Mouse (Mus musculus) liver, adult 2 months (tissue): ENCODE measurements around the gene Fkbp6. TPM values are rescaled to one million over a fixed set of nuclear protein-coding genes. Genes with fewer than 3 reads are reported as not detected.

Experiments
- DNase-seq: peaks from one replicate; pipeline ENCODE4 v3.0.0-alpha.2; 2011; ENCODE audit warnings: low read depth, low spot score; ENCODE audit errors: extremely low read depth
- H3K27ac ChIP-seq: fragments of 200-500 bp; replicated peaks from 2 replicates; pipeline ENCODE4 v1.5.1; 2012; ENCODE audit warnings: low read depth, mild to moderate bottlenecking, control low read depth, inconsistent platforms, low read length; ENCODE audit not compliant: insufficient read depth
- H3K27me3 ChIP-seq: fragments of 200-500 bp; 2 replicates; pipeline ENCODE4 v1.6.1; 2012; ENCODE audit warnings: mild to moderate bottlenecking, moderate library complexity, low read length, inconsistent platforms; ENCODE audit not compliant: control insufficient read depth, insufficient read depth
- H3K36me3 ChIP-seq: fragments of 200-500 bp; 2 replicates; pipeline ENCODE4 v1.6.1; 2012; ENCODE audit warnings: low read length, inconsistent platforms; ENCODE audit not compliant: control insufficient read depth, insufficient read depth
- H3K4me1 ChIP-seq: fragments of 200-500 bp; 2 replicates; pipeline ENCODE4 v1.6.1; 2011; ENCODE audit warnings: low read length; ENCODE audit not compliant: control insufficient read depth, insufficient read depth
- H3K4me3 ChIP-seq: fragments of 200-500 bp; 2 replicates; pipeline ENCODE4 v1.5.1; 2011; ENCODE audit warnings: low read depth, mild to moderate bottlenecking, control low read depth, low read length, moderate library complexity; ENCODE audit not compliant: insufficient read depth
- H3K79me2 ChIP-seq: fragments of 200-500 bp; 2 replicates; pipeline ENCODE4 v1.6.1; 2012; ENCODE audit warnings: inconsistent platforms, mild to moderate bottlenecking, low read length, moderate library complexity; ENCODE audit not compliant: control insufficient read depth, insufficient read depth
- H3K9ac ChIP-seq: fragments of 200-500 bp; 2 replicates; pipeline ENCODE4 v1.6.1; 2012; ENCODE audit warnings: low read depth, mild to moderate bottlenecking, control low read depth, inconsistent platforms, low read length
- CTCF ChIP-seq: fragments of 200-500 bp; IDR thresholded peaks from 2 replicates; pipeline ENCODE4 v1.5.1; 2011; ENCODE audit warnings: low read depth, low read length, control low read depth
- POLR2A ChIP-seq: fragments of 200-500 bp; IDR thresholded peaks from 2 replicates; pipeline ENCODE4 v1.6.1; 2011; ENCODE audit warnings: low read length, control low read depth; ENCODE audit not compliant: insufficient read depth; ENCODE audit errors: extremely low read depth
- WGBS: fragments of 180-500 bp; shearing (Covaris S2); methylation state at CpG from one replicate; pipeline ENCODE4 v1.1.7; 2018; 5-methylcytosine and 5-hydroxymethylcytosine counted together
- polyA plus RNA-seq: library from polyadenylated mRNA; depleted of rRNA; stranded (reverse); fragments of >200 nt; gene quantifications from 2 replicates; pipeline ENCODE4 v1.2.3, GENCODE M21; 2012
- total RNA-seq: library from RNA; depleted of rRNA; stranded (reverse); fragments of >200 nt; gene quantifications from 2 replicates; pipeline ENCODE4 v1.2.3, GENCODE M21; 2014

Gene Fkbp6
- total and polyA plus RNA-seq, 2 experiments, result not detected

DNA sequence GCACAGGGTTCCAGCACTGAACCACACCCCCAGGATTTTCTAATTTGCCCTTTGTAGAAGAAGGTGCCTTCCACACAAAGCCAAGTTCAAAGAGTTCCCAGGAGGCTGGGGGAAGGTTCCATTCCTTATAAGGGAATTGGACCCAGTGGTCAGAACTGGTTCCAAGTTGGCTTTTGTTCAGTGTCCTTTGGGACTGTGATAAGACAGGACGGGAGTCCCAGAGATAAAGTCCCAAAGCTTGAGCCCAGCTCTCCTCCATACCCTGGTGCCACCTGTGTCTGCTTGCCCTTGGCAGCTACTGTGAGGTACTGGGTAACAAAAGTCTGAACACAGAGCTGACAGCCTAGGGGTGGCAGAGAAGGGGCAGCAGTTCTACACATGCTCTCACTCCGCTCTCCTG lies 9.9 kb upstream of the Fkbp6 start:
- 46% methylated on average over 2 of the region's 2 CpGs for WGBS
- Histone ChIP-seq H3K36me3 (no peaks in the 10 kb centered on the region), H3K27me3 (no peaks in the 10 kb centered on the region), H3K27ac (no peak overlapping the region), H3K9ac (no peak overlapping the region), H3K4me3 (no peak overlapping the region), H3K79me2 (no peaks in the 10 kb centered on the region), H3K4me1 (peaks cover 5% of the 10 kb centered on the region)
- DNase-seq, result peak; percentile 98
- TF ChIP-seq POLR2A, result no peak
- TF ChIP-seq CTCF, result no peak

DNA sequence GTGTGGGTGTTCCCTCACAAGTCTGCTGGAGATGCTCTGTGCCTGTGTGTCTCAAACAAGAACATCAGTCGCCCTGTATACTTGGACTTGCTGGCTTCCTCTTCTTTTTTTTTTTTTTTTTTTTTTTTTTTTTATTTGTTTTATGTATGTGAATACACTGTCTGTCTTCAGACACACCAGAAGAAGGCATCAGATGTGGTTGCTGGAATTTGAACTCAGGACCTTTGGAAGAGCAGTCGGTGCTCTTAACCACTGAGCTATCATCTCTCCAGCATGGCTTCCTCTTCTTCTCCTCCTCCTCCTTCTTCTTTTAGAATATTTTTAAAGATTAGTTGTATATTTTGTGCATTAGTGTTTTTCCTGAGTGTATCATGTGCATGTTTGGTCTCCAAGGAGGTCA lies 7.7 kb upstream of the Fkbp6 start:
- no peaks in the 10 kb centered on the region for H3K36me3 ChIP-seq
- TF ChIP-seq POLR2A, result no peak
- no peak for TF ChIP-seq CTCF
- H3K9ac ChIP-seq, result no peak overlapping the region
- no peak overlapping the region for H3K27ac ChIP-seq
- DNase-seq, result no peak
- peaks cover 5% of the 10 kb centered on the region for H3K4me1 ChIP-seq
- H3K4me3 ChIP-seq, result no peak overlapping the region
- H3K79me2 ChIP-seq, result no peaks in the 10 kb centered on the region
- WGBS, result 90% methylated on average over 2 of the region's 2 CpGs
- H3K27me3 ChIP-seq, result no peaks in the 10 kb centered on the region

DNA sequence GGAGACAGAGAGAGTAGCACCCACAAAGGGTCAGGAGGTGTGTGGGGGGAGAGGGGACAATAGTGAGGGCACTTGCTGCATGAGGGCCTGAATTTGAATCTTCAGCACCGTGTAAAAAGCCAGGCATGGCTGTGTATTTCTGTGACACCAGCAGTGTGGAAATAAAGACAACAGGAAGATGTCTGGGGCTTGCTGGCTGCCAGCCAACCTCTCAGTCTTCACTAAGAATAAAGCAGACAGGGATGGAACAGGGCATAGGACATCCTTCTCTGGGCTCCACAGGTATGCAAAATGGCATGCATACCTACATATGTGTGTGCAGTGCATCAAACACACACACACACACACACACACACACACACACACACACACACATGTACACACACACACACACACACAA lies 6.2 kb upstream of the Fkbp6 start:
- Histone ChIP-seq H3K27me3 (no peaks in the 10 kb centered on the region), H3K4me3 (no peak overlapping the region), H3K4me1 (peaks cover 4% of the 10 kb centered on the region), H3K79me2 (no peaks in the 10 kb centered on the region), H3K27ac (no peak overlapping the region), H3K9ac (no peak overlapping the region), H3K36me3 (no peaks in the 10 kb centered on the region)
- no peak for TF ChIP-seq CTCF
- TF ChIP-seq POLR2A, result no peak
- no peak for DNase-seq
- 67% methylated on average over 1 of the region's 1 CpGs for WGBS

DNA sequence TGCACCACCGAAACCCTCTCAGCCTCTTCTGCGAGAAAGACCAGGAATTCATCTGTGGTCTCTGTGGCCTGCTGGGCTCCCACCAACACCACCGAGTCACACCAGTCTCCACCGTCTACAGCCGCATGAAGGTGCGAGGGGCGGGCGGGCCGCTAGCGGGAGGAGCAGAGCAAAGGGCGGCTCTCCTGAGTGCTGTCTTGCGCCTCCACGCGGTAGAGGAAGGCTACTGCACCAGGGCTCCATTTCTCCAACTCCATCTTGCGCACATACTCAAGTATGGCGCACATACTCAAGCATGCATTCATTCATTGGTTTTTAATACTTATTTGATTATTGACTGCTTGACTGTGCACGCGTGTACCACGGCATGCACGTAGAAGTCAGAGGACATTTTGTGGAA lies 3.7 kb upstream of the Fkbp6 start:
- WGBS, result 22% methylated on average over 20 of the region's 20 CpGs
- Histone ChIP-seq H3K36me3 (no peaks in the 10 kb centered on the region), H3K4me1 (no peaks in the 10 kb centered on the region), H3K4me3 (no peak overlapping the region), H3K27ac (no peak overlapping the region), H3K9ac (no peak overlapping the region), H3K79me2 (no peaks in the 10 kb centered on the region), H3K27me3 (no peaks in the 10 kb centered on the region)
- no peak for DNase-seq
- TF ChIP-seq CTCF (peak; percentile 56), POLR2A (no peak)

DNA sequence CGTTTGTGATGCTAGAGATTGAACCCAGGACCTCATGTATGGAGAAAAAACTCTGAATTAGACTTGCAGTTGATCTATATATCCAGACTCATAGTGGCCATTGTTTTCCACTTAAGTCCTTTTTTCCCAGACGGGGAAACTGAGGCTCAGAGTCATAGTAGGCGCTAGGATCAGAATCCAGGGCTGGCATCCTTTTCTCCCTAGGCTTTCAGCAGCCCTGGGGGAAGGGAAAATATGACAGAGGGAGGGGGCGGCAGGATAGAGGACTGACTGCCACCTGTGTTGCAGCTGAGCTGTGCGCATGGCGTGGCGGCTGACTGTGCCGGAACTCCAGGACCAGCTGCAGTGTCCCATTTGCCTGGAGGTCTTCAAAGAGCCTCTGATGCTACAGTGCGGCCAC lies 3.2 kb upstream of the Fkbp6 start, which contains the start of gene Trim50:
Trim50 (plus strand) TSS at position 301 of the 400 bp plus-strand sequence.
- Histone ChIP-seq H3K27me3 (no peaks in the 10 kb centered on the region), H3K4me3 (no peak within 1 kb of the TSS), H3K27ac (no peak within 1 kb of the TSS), H3K4me1 (no peaks in the 10 kb centered on the region), H3K79me2 (no peaks in the 10 kb centered on the region), H3K36me3 (no peaks in the 10 kb centered on the region), H3K9ac (no peak within 1 kb of the TSS)
- DNase-seq, result no peak
- WGBS, result 71% methylated on average over 9 of the region's 9 CpGs
- TF ChIP-seq CTCF, result no peak
- no peak for TF ChIP-seq POLR2A

DNA sequence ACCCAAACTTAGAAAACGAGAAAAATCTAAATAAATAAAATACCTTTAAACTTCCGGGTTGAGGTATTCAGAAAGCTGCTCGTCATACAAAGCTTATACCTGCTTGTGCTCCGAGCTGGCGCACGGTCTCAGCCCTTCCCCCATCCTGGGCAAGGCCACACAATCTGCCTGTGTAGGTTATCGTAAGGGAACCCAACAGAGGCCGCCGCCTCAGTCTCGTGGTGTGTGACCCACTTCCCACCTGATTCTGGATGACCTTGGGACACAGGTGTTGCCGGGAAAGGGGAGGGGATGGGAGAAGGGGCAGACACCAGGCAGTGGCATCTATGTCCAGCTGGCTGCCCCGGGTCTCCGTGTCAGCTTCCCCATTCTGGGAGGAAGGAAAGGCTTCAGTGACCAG lies 1.8 kb upstream of the Fkbp6 start:
- 68% methylated on average over 13 of the region's 13 CpGs for WGBS
- no peaks in the 10 kb centered on the region for H3K4me1 ChIP-seq
- H3K36me3 ChIP-seq, result no peaks in the 10 kb centered on the region
- DNase-seq, result no peak
- H3K27me3 ChIP-seq, result no peaks in the 10 kb centered on the region
- no peaks in the 10 kb centered on the region for H3K79me2 ChIP-seq
- no peak overlapping the region for H3K27ac ChIP-seq
- H3K9ac ChIP-seq, result no peak overlapping the region
- TF ChIP-seq POLR2A, result no peak
- TF ChIP-seq CTCF, result no peak
- H3K4me3 ChIP-seq, result no peak overlapping the region
